Mouse (Mus musculus) lung, embryonic 15.5 days (tissue): ENCODE results near the gene Sirt1. TPM values are rescaled to one million over a fixed set of nuclear protein-coding genes. Genes with fewer than 3 reads are reported as not detected.

Source experiments
- ATAC-seq: fragments of 200-750 bp; cut with Nextera tagmentation; 2 replicates; pipeline ENCODE4 v1.8.0; 2017; ENCODE audit warnings: moderate number of reproducible peaks, borderline replicate concordance; ENCODE audit not compliant: low FRiP score, low TSS enrichment; ENCODE audit errors: extremely low read depth
- H3K27ac ChIP-seq: fragments of 300-500 bp; sonication (generic); 2 replicates; pipeline ENCODE4 v1.5.1; 2015; ENCODE audit warnings: moderate library complexity, mild to moderate bottlenecking, inconsistent platforms
- H3K27me3 ChIP-seq: fragments of 300-500 bp; sonication (generic); 2 replicates; pipeline ENCODE4 v1.6.1; 2015; ENCODE audit warnings: inconsistent platforms
- H3K36me3 ChIP-seq: fragments of 300-500 bp; sonication (generic); 2 replicates; pipeline ENCODE4 v1.6.1; 2015; ENCODE audit warnings: inconsistent platforms
- H3K4me1 ChIP-seq: fragments of 300-500 bp; sonication (generic); 2 replicates; pipeline ENCODE4 v1.6.1; 2015; ENCODE audit warnings: inconsistent platforms
- H3K4me2 ChIP-seq: fragments of 300-500 bp; sonication (generic); 2 replicates; pipeline ENCODE4 v1.6.1; 2015; ENCODE audit warnings: inconsistent platforms, mild to moderate bottlenecking, moderate library complexity
- H3K4me3 ChIP-seq: fragments of 300-500 bp; sonication (generic); 2 replicates; pipeline ENCODE4 v1.5.1; 2015; ENCODE audit warnings: mild to moderate bottlenecking, inconsistent platforms
- H3K9ac ChIP-seq: fragments of 300-500 bp; sonication (generic); 2 replicates; pipeline ENCODE4 v1.6.1; 2015; ENCODE audit warnings: inconsistent platforms
- H3K9me3 ChIP-seq: fragments of 300-500 bp; sonication (generic); 2 replicates; pipeline ENCODE4 v1.6.1; 2016; ENCODE audit warnings: inconsistent platforms
- WGBS: fragments of 180-500 bp; shearing (Covaris S2); methylation state at CpG from one replicate; pipeline ENCODE4 v1.1.7; 2015; 5-methylcytosine and 5-hydroxymethylcytosine counted together
- polyA plus RNA-seq: library from polyadenylated mRNA; unstranded; fragments of >200 nt; fragmentation: Nextera tagmentation; extraction: Ambion mirVana; gene quantifications from 2 replicates; pipeline ENCODE4 v1.2.1, GENCODE M21; 2015

The Sirt1 gene
- polyA plus RNA-seq, 1 experiment from 2014 or later: 5.3 TPM

DNA sequence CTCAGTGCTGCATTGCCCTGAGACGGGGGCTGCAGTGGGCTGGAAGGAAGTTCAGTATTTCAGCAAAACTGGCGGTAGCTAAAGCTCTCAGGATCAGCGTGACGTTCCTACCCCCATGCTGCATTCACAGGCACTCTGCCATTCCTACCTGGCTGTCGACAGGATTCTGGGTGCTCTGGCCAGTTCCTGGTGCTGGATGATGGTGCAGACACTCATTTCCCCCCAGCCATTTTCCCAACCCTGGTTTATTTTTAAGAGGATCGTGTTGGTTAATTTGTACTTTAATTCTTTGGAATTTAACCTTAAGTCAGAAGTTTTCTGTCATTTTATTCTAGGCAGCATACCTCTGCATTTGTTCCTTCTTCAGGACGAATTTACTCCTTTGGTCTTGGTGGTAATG lies 98.7 kb downstream of the Sirt1 start:
- peaks cover 52% of the 10 kb centered on the region for H3K36me3 ChIP-seq

DNA sequence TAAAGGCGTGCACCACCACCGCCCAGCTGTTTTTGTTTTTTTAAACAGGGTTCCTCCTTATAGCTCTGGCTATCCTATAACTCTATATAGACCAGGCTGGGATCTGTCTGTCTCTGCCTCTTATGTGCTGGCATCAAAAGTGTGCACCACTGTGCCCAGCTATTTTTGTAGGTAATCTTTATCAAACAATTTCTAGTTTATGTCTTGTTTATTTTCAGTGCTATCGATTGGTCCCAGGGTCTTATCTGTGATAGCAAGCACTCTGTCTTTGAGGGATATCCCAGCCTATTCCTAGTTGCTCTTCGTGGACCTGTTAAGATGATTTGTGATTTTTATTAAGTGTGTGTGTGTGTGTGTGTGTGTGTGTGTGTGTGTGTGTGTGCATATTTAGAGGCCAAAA lies 99.1 kb downstream of the Sirt1 start:
- 78% methylated on average over 4 of the region's 4 CpGs for WGBS
- H3K4me2 ChIP-seq: no peak overlapping the region
- peaks cover 48% of the 10 kb centered on the region for H3K36me3 ChIP-seq
- no peak overlapping the region for H3K4me3 ChIP-seq
- H3K9me3 ChIP-seq: no peaks in the 10 kb centered on the region
- no peaks in the 10 kb centered on the region for H3K27me3 ChIP-seq
- no peaks in the 10 kb centered on the region for H3K4me1 ChIP-seq
- no peak overlapping the region for H3K27ac ChIP-seq
- H3K9ac ChIP-seq: no peak overlapping the region
- no peak for ATAC-seq

More for the DNA sequence above, 98.7 kb downstream of the Sirt1 start:
- H3K27ac ChIP-seq: no peak overlapping the region
- H3K9ac ChIP-seq: no peak overlapping the region
- H3K9me3 ChIP-seq: no peaks in the 10 kb centered on the region
- no peaks in the 10 kb centered on the region for H3K4me1 ChIP-seq
- 89% methylated on average over 7 of the region's 7 CpGs for WGBS
- no peak overlapping the region for H3K4me3 ChIP-seq
- no peaks in the 10 kb centered on the region for H3K27me3 ChIP-seq
- no peak for ATAC-seq
- H3K4me2 ChIP-seq: no peak overlapping the region

DNA sequence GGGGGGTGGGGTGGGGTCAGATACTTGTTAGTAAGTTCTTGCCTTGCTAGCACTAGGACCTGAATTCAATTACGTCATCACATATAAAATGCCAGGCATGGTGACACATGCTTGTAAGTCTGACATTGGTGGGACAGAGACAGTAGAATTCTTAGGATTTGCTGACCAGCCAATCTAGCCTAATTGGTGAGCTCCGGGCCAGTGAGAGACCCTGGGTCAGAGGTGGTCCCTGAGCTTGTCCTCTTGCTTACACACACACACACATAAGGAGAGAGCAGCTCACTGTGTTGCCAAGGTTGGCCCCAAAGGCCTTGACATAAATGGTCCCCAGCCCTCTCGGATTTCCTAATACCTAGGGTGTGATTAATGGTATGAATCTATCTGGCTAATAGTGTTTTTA lies 101.7 kb downstream of the Sirt1 start:
- H3K4me1 ChIP-seq: no peaks in the 10 kb centered on the region
- no peak for ATAC-seq
- H3K4me3 ChIP-seq: no peak overlapping the region
- no peaks in the 10 kb centered on the region for H3K27me3 ChIP-seq
- H3K36me3 ChIP-seq: peaks cover 41% of the 10 kb centered on the region
- no peak overlapping the region for H3K4me2 ChIP-seq
- no peak overlapping the region for H3K27ac ChIP-seq
- WGBS: 89% methylated on average over 3 of the region's 3 CpGs
- no peaks in the 10 kb centered on the region for H3K9me3 ChIP-seq
- no peak overlapping the region for H3K9ac ChIP-seq

- WGBS: 86% methylated on average over 3 of the region's 3 CpGs
- Histone ChIP-seq H3K27ac (no peak overlapping the region), H3K9ac (no peak overlapping the region), H3K4me1 (no peaks in the 10 kb centered on the region), H3K9me3 (no peaks in the 10 kb centered on the region), H3K27me3 (no peaks in the 10 kb centered on the region), H3K4me2 (no peak overlapping the region), H3K4me3 (no peak overlapping the region), H3K36me3 (peaks cover 43% of the 10 kb centered on the region)
- no peak for ATAC-seq
These were observed 104.5 kb downstream of the Sirt1 start for GRCm38 (mm10) chr10:63277010-63277409.

GRCm38 (mm10) chr10:63272868-63273267 lies 108.6 kb downstream of the Sirt1 start:
- WGBS: 85% methylated on average over 5 of the region's 5 CpGs
- H3K4me2 ChIP-seq: no peak overlapping the region
- no peaks in the 10 kb centered on the region for H3K27me3 ChIP-seq
- no peaks in the 10 kb centered on the region for H3K4me1 ChIP-seq
- H3K9ac ChIP-seq: no peak overlapping the region
- no peak for ATAC-seq
- peaks cover 38% of the 10 kb centered on the region for H3K36me3 ChIP-seq
- no peak overlapping the region for H3K27ac ChIP-seq
- no peaks in the 10 kb centered on the region for H3K9me3 ChIP-seq
- no peak overlapping the region for H3K4me3 ChIP-seq

DNA sequence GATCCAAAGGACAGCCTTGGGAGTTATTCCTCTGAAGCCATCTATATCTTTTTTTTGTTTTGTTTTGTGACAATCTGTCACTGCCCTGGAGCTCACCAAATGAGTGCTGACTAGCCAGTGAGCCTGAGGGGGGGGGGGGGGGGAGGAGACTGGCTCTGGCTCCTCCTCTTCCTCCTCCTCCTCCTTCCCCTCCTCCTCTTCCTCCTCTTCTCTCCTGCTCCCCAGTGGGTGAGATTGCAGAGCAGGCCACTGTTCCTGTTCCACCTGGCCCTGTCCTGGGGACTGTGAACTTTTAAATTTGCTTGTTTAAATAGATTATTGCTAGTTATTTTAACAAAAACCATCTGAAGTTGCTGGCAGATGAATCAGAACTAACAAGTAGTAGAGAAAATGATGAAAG lies 109.1 kb downstream of the Sirt1 start:
- no peaks in the 10 kb centered on the region for H3K4me1 ChIP-seq
- H3K36me3 ChIP-seq: peaks cover 38% of the 10 kb centered on the region
- H3K9me3 ChIP-seq: no peaks in the 10 kb centered on the region
- no peak for ATAC-seq
- no peak overlapping the region for H3K9ac ChIP-seq
- no peak overlapping the region for H3K4me2 ChIP-seq
- H3K4me3 ChIP-seq: no peak overlapping the region
- no peaks in the 10 kb centered on the region for H3K27me3 ChIP-seq
- no peak overlapping the region for H3K27ac ChIP-seq

Other genes with a start within 250 kb of the Sirt1 start
- gene Mypn, start 177.8 kb downstream of the Sirt1 start, polyA plus RNA-seq: 0.24 and 0.56 TPM in 2 replicates
- 38.2 and 39.0 TPM in 2 replicates for gene Herc4, start 137.9 kb downstream of the Sirt1 start, polyA plus RNA-seq
- gene Dnajc12, start 739 bp upstream of the Sirt1 start, polyA plus RNA-seq: 13.3 and 13.6 TPM in 2 replicates
- gene Gm7075, start 40.1 kb upstream of the Sirt1 start, polyA plus RNA-seq: 0.41 TPM in 1 of 2 replicates, not detected in the other
- gene Ctnna3, start 48.4 kb upstream of the Sirt1 start, polyA plus RNA-seq: 0.86 and 1.2 TPM in 2 replicates